Mouse (Mus musculus): ENCODE measurements around the gene March10.

GRCm38 (mm10) chr11:105469091-105469507 lies 12.6 kb upstream of the March10 start:
- TF ChIP-seq CTCF (IDR thresholded peaks at IDR 0.05; ENCODE audit: low read depth, low read length) (no peak), TAL1 (conservative IDR thresholded peaks at IDR 0.05; ENCODE audit: low read depth, low read length) (no peak)
